Mouse (Mus musculus): ENCODE measurements around the gene Grid1.

The Grid1 gene

GRCm38 (mm10) chr14:35097166-35097565 lies 277.3 kb downstream of the Grid1 start:
- Histone ChIP-seq H3K36me3 (ENCODE audit: insufficient read depth, low read length) (no peaks in the 10 kb centered on the region), H3K9me3 (ENCODE audit: low read length) (no peaks in the 10 kb centered on the region), H3K27me3 (ENCODE audit: insufficient read depth, low read length) (0 out of 2 replicates have a peak, but pooled peaks cover 2% of the 10 kb centered on the region), H3K4me1 (replicated peaks; ENCODE audit: low read depth, low read length) (no peaks in the 10 kb centered on the region), H3K4me3 (replicated peaks; ENCODE audit: low read length) (no peak overlapping the region)
- no peak for TF ChIP-seq CTCF (conservative IDR thresholded peaks at IDR 0.05; ENCODE audit: low read length)
- TF ChIP-seq POU5F1 (IDR thresholded peaks at IDR 0.05; ENCODE audit: borderline replicate concordance, low read length), result no peak
- no peak for TF ChIP-seq NANOG (IDR thresholded peaks at IDR 0.05; ENCODE audit: borderline replicate concordance, low read length)

- TF ChIP-seq POU5F1 (IDR thresholded peaks at IDR 0.05; ENCODE audit: borderline replicate concordance, low read length), result no peak
- TF ChIP-seq NANOG (IDR thresholded peaks at IDR 0.05; ENCODE audit: borderline replicate concordance, low read length), result no peak
- no peak for TF ChIP-seq CTCF (conservative IDR thresholded peaks at IDR 0.05; ENCODE audit: low read length)
- H3K27me3 ChIP-seq (ENCODE audit: insufficient read depth, low read length), result 0 out of 2 replicates have a peak, but pooled peaks cover 2% of the 10 kb centered on the region
- no peaks in the 10 kb centered on the region for H3K4me1 ChIP-seq (replicated peaks; ENCODE audit: low read depth, low read length)
- H3K9me3 ChIP-seq (ENCODE audit: low read length), result no peaks in the 10 kb centered on the region
- H3K4me3 ChIP-seq (replicated peaks; ENCODE audit: low read length), result no peak overlapping the region
- no peaks in the 10 kb centered on the region for H3K36me3 ChIP-seq (ENCODE audit: insufficient read depth, low read length)
Observed at GRCm38 (mm10) chr14:35103639-35104210, 283.8 kb downstream of the Grid1 start.

- H3K4me1 ChIP-seq (replicated peaks; ENCODE audit: low read depth, low read length), result no peaks in the 10 kb centered on the region
- no peak overlapping the region for H3K4me3 ChIP-seq (replicated peaks; ENCODE audit: low read length)
- H3K27me3 ChIP-seq (ENCODE audit: insufficient read depth, low read length), result no peaks in the 10 kb centered on the region
- TF ChIP-seq NANOG (IDR thresholded peaks at IDR 0.05; ENCODE audit: borderline replicate concordance, low read length) (no peak), CTCF (conservative IDR thresholded peaks at IDR 0.05; ENCODE audit: low read length) (no peak), POU5F1 (IDR thresholded peaks at IDR 0.05; ENCODE audit: borderline replicate concordance, low read length) (no peak)
- no peaks in the 10 kb centered on the region for H3K36me3 ChIP-seq (ENCODE audit: insufficient read depth, low read length)
- no peaks in the 10 kb centered on the region for H3K9me3 ChIP-seq (ENCODE audit: low read length)
Observed at GRCm38 (mm10) chr14:35107596-35107995, 287.7 kb downstream of the Grid1 start.

GRCm38 (mm10) chr14:35110928-35111327 lies 291.0 kb downstream of the Grid1 start:
- Histone ChIP-seq H3K27me3 (ENCODE audit: insufficient read depth, low read length) (no peaks in the 10 kb centered on the region), H3K36me3 (ENCODE audit: insufficient read depth, low read length) (no peaks in the 10 kb centered on the region), H3K4me1 (replicated peaks; ENCODE audit: low read depth, low read length) (no peaks in the 10 kb centered on the region), H3K4me3 (replicated peaks; ENCODE audit: low read length) (no peak overlapping the region), H3K9me3 (ENCODE audit: low read length) (no peaks in the 10 kb centered on the region)
- no peak for TF ChIP-seq NANOG (IDR thresholded peaks at IDR 0.05; ENCODE audit: borderline replicate concordance, low read length)
- peak; percentile 25; the same call in 1 of the 2 replicates for TF ChIP-seq CTCF (conservative IDR thresholded peaks at IDR 0.05; ENCODE audit: low read length)
- no peak for TF ChIP-seq POU5F1 (IDR thresholded peaks at IDR 0.05; ENCODE audit: borderline replicate concordance, low read length)

GRCm38 (mm10) chr14:35112327-35113275 lies 292.7 kb downstream of the Grid1 start:
- Histone ChIP-seq H3K4me1 (replicated peaks; ENCODE audit: low read depth, low read length) (no peaks in the 10 kb centered on the region), H3K4me3 (replicated peaks; ENCODE audit: low read length) (no peak overlapping the region), H3K27me3 (ENCODE audit: insufficient read depth, low read length) (no peaks in the 10 kb centered on the region), H3K9me3 (ENCODE audit: low read length) (no peaks in the 10 kb centered on the region), H3K36me3 (ENCODE audit: insufficient read depth, low read length) (no peaks in the 10 kb centered on the region)
- TF ChIP-seq NANOG (IDR thresholded peaks at IDR 0.05; ENCODE audit: borderline replicate concordance, low read length) (no peak), CTCF (conservative IDR thresholded peaks at IDR 0.05; ENCODE audit: low read length) (no peak), POU5F1 (IDR thresholded peaks at IDR 0.05; ENCODE audit: borderline replicate concordance, low read length) (no peak)

- Histone ChIP-seq H3K27me3 (ENCODE audit: insufficient read depth, low read length) (no peaks in the 10 kb centered on the region), H3K4me3 (replicated peaks; ENCODE audit: low read length) (no peak overlapping the region), H3K9me3 (ENCODE audit: low read length) (no peaks in the 10 kb centered on the region), H3K4me1 (replicated peaks; ENCODE audit: low read depth, low read length) (no peaks in the 10 kb centered on the region), H3K36me3 (ENCODE audit: insufficient read depth, low read length) (no peaks in the 10 kb centered on the region)
- no peak for TF ChIP-seq POU5F1 (IDR thresholded peaks at IDR 0.05; ENCODE audit: borderline replicate concordance, low read length)
- no peak for TF ChIP-seq CTCF (conservative IDR thresholded peaks at IDR 0.05; ENCODE audit: low read length)
- no peak for TF ChIP-seq NANOG (IDR thresholded peaks at IDR 0.05; ENCODE audit: borderline replicate concordance, low read length)
Observed at GRCm38 (mm10) chr14:35113276-35113645, 293.4 kb downstream of the Grid1 start.

GRCm38 (mm10) chr14:35115913-35116312 lies 296.0 kb downstream of the Grid1 start:
- H3K4me1 ChIP-seq (replicated peaks; ENCODE audit: low read depth, low read length), result no peaks in the 10 kb centered on the region
- H3K36me3 ChIP-seq (ENCODE audit: insufficient read depth, low read length), result no peaks in the 10 kb centered on the region
- no peaks in the 10 kb centered on the region for H3K9me3 ChIP-seq (ENCODE audit: low read length)
- no peaks in the 10 kb centered on the region for H3K27me3 ChIP-seq (ENCODE audit: insufficient read depth, low read length)
- no peak overlapping the region for H3K4me3 ChIP-seq (replicated peaks; ENCODE audit: low read length)
- TF ChIP-seq CTCF (conservative IDR thresholded peaks at IDR 0.05; ENCODE audit: low read length) (no peak), NANOG (IDR thresholded peaks at IDR 0.05; ENCODE audit: borderline replicate concordance, low read length) (no peak), POU5F1 (IDR thresholded peaks at IDR 0.05; ENCODE audit: borderline replicate concordance, low read length) (no peak)

- Histone ChIP-seq H3K36me3 (ENCODE audit: insufficient read depth, low read length) (no peaks in the 10 kb centered on the region), H3K4me1 (replicated peaks; ENCODE audit: low read depth, low read length) (no peaks in the 10 kb centered on the region), H3K27me3 (ENCODE audit: insufficient read depth, low read length) (no peaks in the 10 kb centered on the region), H3K4me3 (replicated peaks; ENCODE audit: low read length) (no peak overlapping the region), H3K9me3 (ENCODE audit: low read length) (no peaks in the 10 kb centered on the region)
- TF ChIP-seq NANOG (IDR thresholded peaks at IDR 0.05; ENCODE audit: borderline replicate concordance, low read length) (no peak), CTCF (conservative IDR thresholded peaks at IDR 0.05; ENCODE audit: low read length) (no peak), POU5F1 (IDR thresholded peaks at IDR 0.05; ENCODE audit: borderline replicate concordance, low read length) (no peak)
Observed at GRCm38 (mm10) chr14:35120089-35120488, 300.2 kb downstream of the Grid1 start.

Data from E14TG2a.4 (cell line).